Mouse (Mus musculus) ES-E14 (cell line): Measurements from ENCODE around the gene Trp53i11.

Source experiments
- CHD2 ChIP-seq: IDR thresholded peaks from 2 replicates; pipeline ENCODE4 v1.6.1; 2014; ENCODE audit warnings: mild to moderate bottlenecking, low read depth, low read length, inconsistent platforms
- HCFC1 ChIP-seq: IDR thresholded peaks from 2 replicates; pipeline ENCODE4 v1.6.1; 2012; ENCODE audit warnings: low read length, inconsistent platforms, borderline replicate concordance; ENCODE audit not compliant: insufficient read depth
- MAFK ChIP-seq: IDR thresholded peaks from 2 replicates; pipeline ENCODE4 v1.6.1; 2014; ENCODE audit warnings: mild to moderate bottlenecking, low read depth, low read length, inconsistent platforms; ENCODE audit not compliant: insufficient read depth
- ZC3H11A ChIP-seq: IDR thresholded peaks from 2 replicates; pipeline ENCODE4 v1.6.1; 2012; ENCODE audit warnings: low read depth, mild to moderate bottlenecking, inconsistent platforms, low read length, borderline replicate concordance
- ZNF384 ChIP-seq: IDR thresholded peaks from 2 replicates; pipeline ENCODE4 v1.6.1; 2012; ENCODE audit warnings: low read depth, low read length, inconsistent platforms

GRCm38 (mm10) chr2:93180077-93180844 lies 7.1 kb upstream of the Trp53i11 start:
- TF ChIP-seq CHD2: no peak
- TF ChIP-seq HCFC1: no peak
- no peak for TF ChIP-seq ZC3H11A
- TF ChIP-seq ZNF384: no peak
- TF ChIP-seq MAFK: no peak
